Mouse (Mus musculus) right cerebral cortex, adult 2 months (tissue): Measurements from ENCODE around the gene Spats2.
A peak's percentile ranks its signal among the peaks of the same experiment; 100 is the strongest.
"Not testable (repeated sequence)": the region's sequence is repeated elsewhere in the genome, so short reads cannot be mapped to it uniquely, and the experiment has no call there.

ENCODE experiments used
- DNase-seq, 2 experiments: peaks; one replicate each; pipeline ENCODE4 v3.0.0; 2021 to 2022; ENCODE audit warnings: low spot score in 2 of 2

Gene Spats2

GRCm38 (mm10) chr15:99224208-99224911 is 98.6 kb downstream of the Spats2 start, which contains the start of gene Kcnh3:
Kcnh3 (plus strand) TSS chr15:99224861.
- peak; percentile 76 to 80 for DNase-seq

DNA sequence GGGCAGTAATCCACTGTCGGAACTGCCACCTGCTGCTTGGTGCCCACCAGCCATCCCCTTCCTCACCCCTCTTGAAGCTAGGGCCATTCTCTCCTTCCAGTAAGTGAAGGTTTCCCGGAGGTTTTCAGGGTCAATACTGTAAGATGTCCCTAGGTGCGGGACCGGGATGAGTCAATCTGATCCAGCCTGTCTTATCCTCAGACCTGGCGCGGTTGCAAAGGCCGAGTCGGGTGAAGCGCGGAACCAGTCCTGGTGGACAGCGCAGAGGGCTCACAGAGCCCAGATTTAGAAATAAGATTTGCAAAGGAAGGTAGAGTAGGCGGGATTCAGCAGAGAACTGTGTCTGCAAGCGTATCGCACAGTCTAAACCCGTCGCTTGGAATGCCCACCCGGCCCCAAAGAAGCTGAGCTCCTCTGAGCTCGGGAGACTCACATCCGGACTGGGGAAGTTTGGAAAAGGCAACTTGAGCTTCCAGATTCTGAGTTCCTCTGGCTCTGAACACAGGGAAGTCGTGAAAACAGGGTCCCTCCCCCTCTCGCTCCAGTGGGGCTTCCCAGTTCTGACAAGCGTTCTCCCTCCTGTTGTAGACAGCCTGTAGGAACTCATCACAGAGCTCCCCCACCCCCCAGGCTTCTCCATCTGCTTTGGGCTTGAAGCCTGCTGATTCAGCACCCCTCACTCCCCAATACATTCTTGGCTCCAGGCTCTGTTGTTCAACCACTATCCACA is 99.5 kb downstream of the Spats2 start:
- peak; percentile 66 to 70 for DNase-seq

DNA sequence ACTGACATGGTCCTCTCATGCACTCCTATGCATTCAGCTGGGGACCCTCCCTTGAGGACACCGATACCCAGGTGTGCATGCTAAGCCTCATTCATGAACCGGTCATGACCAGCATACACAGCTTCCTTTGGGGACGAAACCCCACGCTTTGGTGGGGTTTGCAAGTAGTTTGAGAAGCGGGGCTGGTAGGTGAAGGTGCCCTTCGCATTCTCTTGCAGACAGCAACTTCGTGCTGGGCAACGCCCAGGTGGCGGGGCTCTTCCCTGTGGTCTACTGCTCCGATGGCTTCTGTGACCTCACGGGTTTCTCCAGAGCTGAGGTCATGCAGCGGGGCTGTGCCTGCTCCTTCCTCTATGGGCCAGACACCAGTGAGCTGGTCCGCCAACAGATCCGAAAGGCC is 100.4 kb downstream of the Spats2 start:
- DNase-seq = no peak

DNA sequence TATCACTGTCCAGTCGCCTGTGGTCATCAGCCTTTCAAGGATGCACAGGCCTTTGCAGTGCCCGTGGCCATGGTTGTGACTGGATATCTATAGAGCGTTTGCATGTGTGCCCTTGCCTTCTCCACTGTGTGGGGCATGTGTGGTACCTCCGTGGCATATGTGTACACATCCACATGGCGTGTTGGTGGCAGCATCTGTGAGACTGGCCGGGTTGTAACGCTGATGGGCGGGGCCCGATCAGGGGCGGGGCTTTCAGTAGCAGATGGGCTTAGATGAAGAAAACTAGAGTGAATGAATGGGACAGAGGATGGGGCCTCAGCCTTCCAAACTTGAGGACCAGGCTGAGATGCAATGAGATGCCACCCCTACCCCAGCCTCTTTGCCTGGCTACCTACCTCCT is 106.3 kb downstream of the Spats2 start:
- no peak for DNase-seq

DNA sequence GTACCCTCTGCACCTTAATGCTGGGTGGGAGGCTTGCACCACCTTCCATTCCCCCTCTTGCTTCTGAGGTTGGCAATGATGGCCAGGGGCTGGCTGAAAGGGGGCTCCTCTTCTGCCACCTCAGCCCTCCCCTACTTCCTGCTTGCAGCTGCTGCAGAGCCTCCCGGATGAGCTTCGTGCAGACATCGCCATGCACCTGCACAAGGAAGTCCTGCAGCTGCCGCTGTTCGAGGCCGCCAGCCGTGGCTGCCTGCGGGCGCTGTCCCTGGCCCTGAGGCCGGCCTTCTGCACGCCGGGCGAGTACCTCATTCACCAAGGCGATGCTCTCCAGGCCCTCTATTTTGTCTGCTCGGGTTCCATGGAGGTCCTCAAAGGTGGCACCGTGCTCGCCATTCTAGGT is 108.0 kb downstream of the Spats2 start:
- no peak for DNase-seq

DNA sequence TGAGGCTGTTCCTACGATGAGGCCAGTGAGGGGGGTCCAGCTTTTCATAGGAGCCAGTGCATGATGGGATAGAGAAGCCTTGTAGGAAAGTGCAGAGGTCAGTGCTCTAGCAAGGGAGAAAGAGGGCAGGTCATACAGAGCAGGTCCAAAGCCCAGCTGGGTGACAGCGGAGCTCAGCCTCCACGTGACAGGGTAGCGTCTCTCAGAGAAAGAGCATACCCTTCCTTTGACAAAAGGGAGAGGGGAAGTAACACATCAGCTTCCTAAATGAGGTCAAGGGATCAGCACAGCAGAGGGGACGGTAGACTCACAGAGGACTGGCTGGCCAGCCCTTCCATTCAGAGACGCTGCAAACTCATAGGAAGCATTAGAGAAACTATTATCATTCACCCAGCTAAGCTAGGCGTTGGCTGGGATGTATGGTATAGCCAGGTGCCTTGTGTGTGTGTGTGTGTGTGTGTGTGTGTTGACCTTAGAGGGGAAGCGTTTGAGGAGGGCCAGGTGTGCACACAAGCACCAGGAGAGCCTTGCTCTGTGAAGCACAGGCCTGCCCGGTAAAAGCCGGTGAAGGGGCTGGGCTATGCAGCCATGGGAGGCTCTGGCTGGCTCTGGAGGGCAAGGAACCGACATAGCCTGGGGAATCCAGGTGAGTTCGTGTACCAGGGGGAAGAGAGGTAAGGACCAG is 108.8 kb downstream of the Spats2 start:
- DNase-seq = no peak

DNA sequence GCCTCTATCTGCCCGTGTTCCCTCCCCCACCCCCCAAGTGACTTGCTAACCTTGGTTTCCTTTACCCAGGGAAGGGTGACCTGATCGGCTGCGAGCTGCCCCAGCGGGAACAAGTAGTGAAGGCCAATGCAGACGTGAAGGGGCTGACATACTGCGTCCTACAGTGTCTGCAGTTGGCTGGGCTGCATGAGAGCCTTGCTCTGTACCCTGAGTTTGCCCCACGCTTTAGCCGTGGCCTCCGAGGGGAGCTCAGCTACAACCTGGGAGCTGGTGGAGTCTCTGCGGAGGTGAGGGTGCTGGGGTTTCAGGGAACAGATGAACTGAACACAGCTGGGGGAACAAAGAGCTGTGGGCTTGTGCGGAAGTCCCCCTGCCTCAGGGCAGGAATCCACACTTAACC is 112.3 kb downstream of the Spats2 start:
- no peak for DNase-seq

DNA sequence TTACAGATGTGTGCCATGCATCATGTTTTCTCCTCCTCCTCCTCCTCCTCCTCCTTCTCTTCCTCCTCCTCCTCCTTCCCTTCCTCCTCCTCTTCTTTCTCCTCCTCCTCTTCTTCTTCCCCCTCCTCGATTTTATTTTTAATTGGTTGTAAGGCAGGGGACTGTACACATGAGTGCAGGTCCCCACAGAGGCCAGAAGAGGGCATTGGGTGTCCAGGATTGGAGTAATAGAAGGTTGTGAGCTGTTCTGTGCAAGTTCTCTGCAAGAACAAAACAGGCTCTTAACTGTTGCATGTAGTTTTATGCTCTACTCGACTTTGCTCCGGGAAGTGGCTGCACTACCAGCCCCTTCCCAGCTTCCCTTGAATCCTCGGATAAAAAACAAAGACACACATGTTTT is 114.4 kb downstream of the Spats2 start:
- no peak for DNase-seq

- DNase-seq = peak in 1 of 2 experiments; percentile 26
These were observed 115.5 kb downstream of the Spats2 start for GRCm38 (mm10) chr15:99241249-99241648.

- DNase-seq = no peak
These were observed 116.3 kb downstream of the Spats2 start for GRCm38 (mm10) chr15:99242045-99242444.

GRCm38 (mm10) chr15:99246736-99247135 is 121.0 kb downstream of the Spats2 start:
- not testable (repeated sequence) for DNase-seq

DNA sequence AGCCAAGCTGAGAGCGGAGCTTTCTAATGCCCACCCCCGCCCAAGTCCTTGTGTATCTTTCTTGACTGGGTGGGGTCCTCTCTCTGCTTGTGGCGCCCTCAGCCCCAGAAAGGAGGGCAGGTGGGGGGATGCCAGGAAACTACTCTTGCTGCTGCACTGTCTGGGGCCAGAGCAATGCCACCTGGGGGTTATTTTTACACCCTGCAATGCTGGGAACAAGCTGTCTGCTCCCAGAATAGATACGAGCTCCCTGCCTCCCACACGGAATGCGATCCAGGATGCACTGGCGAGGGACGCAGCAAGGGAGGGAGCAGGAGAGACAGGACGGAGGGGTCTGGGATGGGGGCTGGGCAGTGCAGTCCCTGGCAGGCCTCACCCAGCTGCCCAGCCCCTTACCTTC is 123.3 kb downstream of the Spats2 start:
- peak; percentile 82 for DNase-seq

GRCm38 (mm10) chr15:99249938-99250337 is 124.2 kb downstream of the Spats2 start:
- DNase-seq = no peak

DNA sequence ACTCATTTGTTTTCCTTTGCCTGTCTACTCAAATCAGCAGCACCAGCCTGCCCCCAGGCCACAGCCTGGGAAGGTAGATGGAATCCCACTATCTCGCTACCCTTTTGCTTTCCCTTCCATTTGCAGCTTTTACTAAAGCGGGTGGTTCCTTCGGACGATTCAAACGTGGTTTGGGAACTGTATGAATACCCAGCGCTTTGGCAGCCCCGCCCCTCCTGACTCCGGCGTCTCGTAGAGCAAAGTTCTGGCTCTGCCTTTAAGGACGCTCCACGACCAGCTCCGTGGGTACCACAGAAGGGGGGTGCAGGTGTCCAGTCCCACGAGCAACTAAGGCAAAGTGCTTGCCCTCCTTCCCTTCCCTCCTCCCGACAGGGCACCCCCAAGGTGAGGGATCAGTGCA is 125.4 kb downstream of the Spats2 start:
- not testable (repeated sequence) for DNase-seq

GRCm38 (mm10) chr15:99251626-99252380 is 126.1 kb downstream of the Spats2 start, which contains the start of gene Mcrs1:
Mcrs1 (minus strand) TSS chr15:99251961.
- DNase-seq = peak; percentile 97 to 98

GRCm38 (mm10) chr15:99252381-99253174 is 126.9 kb downstream of the Spats2 start:
- no peak for DNase-seq

- not testable (repeated sequence) for DNase-seq
These were observed 127.4 kb downstream of the Spats2 start for GRCm38 (mm10) chr15:99253175-99253479.

- DNase-seq = no peak
These were observed 128.1 kb downstream of the Spats2 start for GRCm38 (mm10) chr15:99253772-99254171.

DNA sequence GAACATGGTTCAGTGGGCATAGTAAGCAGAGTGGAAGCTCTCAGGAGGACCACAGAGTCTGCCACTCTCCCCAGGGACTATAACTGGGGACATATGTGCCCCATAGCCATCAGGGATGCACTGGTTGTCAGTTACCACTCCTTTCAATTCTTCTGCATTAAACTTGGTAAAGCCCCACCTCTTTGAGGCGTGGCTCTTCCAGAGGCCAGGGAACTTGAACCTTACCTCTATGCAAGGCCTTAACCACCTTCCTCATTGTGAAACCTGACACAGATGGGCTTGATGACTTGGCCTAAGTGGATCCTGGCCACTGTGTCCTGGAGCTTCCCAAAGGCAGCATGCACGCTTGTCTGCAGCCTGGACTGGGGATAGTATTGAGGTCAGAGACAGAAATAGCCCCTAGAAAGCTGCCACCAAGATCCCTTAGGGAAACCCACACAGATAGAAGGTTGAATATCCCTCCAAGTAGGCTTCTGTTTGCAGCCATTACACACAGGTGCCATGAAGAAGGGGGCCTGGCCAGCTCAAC is 128.8 kb downstream of the Spats2 start:
- no peak for DNase-seq

GRCm38 (mm10) chr15:99255241-99255749 is 129.6 kb downstream of the Spats2 start:
- DNase-seq = no peak
